Mouse (Mus musculus) embryonic facial prominence, embryonic 15.5 days (tissue): ENCODE results near the gene Gm9732. TPM values are rescaled to one million over a fixed set of nuclear protein-coding genes. Genes with fewer than 3 reads are reported as not detected.

Source experiments
- polyA plus RNA-seq: library from polyadenylated mRNA; unstranded; fragments of >200 nt; fragmentation: Nextera tagmentation; extraction: Ambion mirVana; gene quantifications from 2 replicates; pipeline ENCODE4 v1.2.1, GENCODE M21; 2015

Gm9732 gene
- polyA plus RNA-seq, 1 experiment from 2014 or later: not detected

Other genes with a start within 250 kb of the Gm9732 start
- gene Gm8094, start 198.4 kb upstream of the Gm9732 start, polyA plus RNA-seq: not detected in 2 replicates
- not detected in 2 replicates for gene Gm8104, start 174.4 kb upstream of the Gm9732 start, polyA plus RNA-seq
- gene Gm7233, start 95.2 kb upstream of the Gm9732 start, polyA plus RNA-seq: not detected in 2 replicates
- gene Gm8122, start 39.7 kb upstream of the Gm9732 start, polyA plus RNA-seq: not detected in 2 replicates
- gene Gm8126, start 16.4 kb upstream of the Gm9732 start, polyA plus RNA-seq: not detected in 2 replicates
- not detected in 2 replicates for gene Gm8127, start 18.8 kb downstream of the Gm9732 start, polyA plus RNA-seq
- not detected in 2 replicates for gene 1700001F09Rik, start 72.8 kb downstream of the Gm9732 start, polyA plus RNA-seq
- not detected in 2 replicates for gene Gm8138, start 141.3 kb downstream of the Gm9732 start, polyA plus RNA-seq